Mouse (Mus musculus): ENCODE measurements around the gene Gm34653.
"Not testable (repeated sequence)": the region's sequence is repeated elsewhere in the genome, so short reads cannot be mapped to it uniquely, and the experiment has no call there.

DNA sequence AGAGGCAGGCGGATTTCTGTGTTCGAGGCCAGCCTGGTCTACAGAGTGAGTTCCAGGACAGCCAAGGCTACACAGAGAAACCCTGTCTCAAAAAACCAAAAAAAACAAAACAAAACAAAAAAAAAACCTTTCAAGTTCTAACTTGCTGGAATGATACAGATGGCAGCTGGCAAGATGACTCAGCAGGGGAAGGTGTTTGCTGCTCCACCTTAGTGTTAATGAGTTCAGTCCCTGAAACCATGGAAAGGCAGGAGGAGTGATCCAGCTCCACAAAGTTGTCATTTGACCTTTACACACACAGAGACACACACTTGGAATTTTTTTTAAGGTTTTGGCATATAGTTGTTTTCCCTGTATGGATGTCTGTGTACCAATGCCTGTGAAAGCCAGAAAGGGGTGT, 16.9 kb upstream of the Gm34653 start:
- TF ChIP-seq POLR2A (IDR thresholded peaks at IDR 0.05; ENCODE audit: low read depth, low read length); CTCF (IDR thresholded peaks at IDR 0.05; ENCODE audit: extremely low read depth, insufficient read depth, insufficient read length, insufficient replicate concordance): not testable (repeated sequence)

Data from spleen, adult 2 months (tissue).